Mouse (Mus musculus): Measurements from ENCODE around the gene Vax2. TPM values are rescaled to one million over a fixed set of nuclear protein-coding genes. Genes with fewer than 3 reads are reported as not detected.
A peak's percentile ranks its signal among the peaks of the same experiment; 100 is the strongest.

Gene Vax2
- polyA plus RNA-seq, 1 experiment from 2014 or later: not detected

GRCm38 (mm10) chr6:83710361-83711066, 550 bp upstream of the Vax2 start:
- H3K9ac ChIP-seq (ENCODE audit: low read depth, low read length): no peak overlapping the region
- H3K9me3 ChIP-seq (replicated peaks; ENCODE audit: low read length): no peaks in the 10 kb centered on the region
- WGBS: under 1% methylated on average over 31 of the region's 32 CpGs
- no peak overlapping the region for H3K27ac ChIP-seq
- ATAC-seq (replicated peaks; ENCODE audit: low FRiP score, low read depth): peak; percentile 13; the same call in 1 of the 2 replicates
- no peak for TF ChIP-seq CTCF (IDR thresholded peaks at IDR 0.05; ENCODE audit: low read depth)
- H3K4me3 ChIP-seq (replicated peaks; ENCODE audit: low read depth, low read length): peak overlapping the region; percentile 35
- peak overlapping the region; percentile 62 for H3K4me2 ChIP-seq (ENCODE audit: low read length)
- H3K27me3 ChIP-seq (ENCODE audit: insufficient read depth, low read length): peaks cover 97% of the 10 kb centered on the region
- no peak for DNase-seq (ENCODE audit: low spot score)
- H3K4me1 ChIP-seq (replicated peaks; ENCODE audit: insufficient read depth, low read length): peaks cover 8% of the 10 kb centered on the region; the same call in 1 of the 2 replicates
- no peaks in the 10 kb centered on the region for H3K36me3 ChIP-seq (ENCODE audit: insufficient read depth, low read length)

- peaks cover 8% of the 10 kb centered on the region; the same call in 1 of the 2 replicates for H3K4me1 ChIP-seq (replicated peaks; ENCODE audit: insufficient read depth, low read length)
- no peak for DNase-seq (ENCODE audit: low spot score)
- no peak for ATAC-seq (replicated peaks; ENCODE audit: low FRiP score, low read depth)
- H3K36me3 ChIP-seq (ENCODE audit: insufficient read depth, low read length): no peaks in the 10 kb centered on the region
- H3K27ac ChIP-seq: no peak overlapping the region
- H3K4me3 ChIP-seq (replicated peaks; ENCODE audit: low read depth, low read length): peak overlapping the region; percentile 35
- H3K9me3 ChIP-seq (replicated peaks; ENCODE audit: low read length): no peaks in the 10 kb centered on the region
- no peak overlapping the region for H3K9ac ChIP-seq (ENCODE audit: low read depth, low read length)
- TF ChIP-seq CTCF (IDR thresholded peaks at IDR 0.05; ENCODE audit: low read depth): no peak
- peak overlapping the region; percentile 62 for H3K4me2 ChIP-seq (ENCODE audit: low read length)
- WGBS: 3% methylated on average over 44 of the region's 45 CpGs
- peaks cover 97% of the 10 kb centered on the region for H3K27me3 ChIP-seq (ENCODE audit: insufficient read depth, low read length)
Observed at GRCm38 (mm10) chr6:83711725-83712475, 836 bp downstream of the Vax2 start.

- Histone ChIP-seq H3K9me3 (replicated peaks; ENCODE audit: low read length) (no peaks in the 10 kb centered on the region), H3K36me3 (ENCODE audit: insufficient read depth, low read length) (no peaks in the 10 kb centered on the region), H3K4me1 (replicated peaks; ENCODE audit: insufficient read depth, low read length) (peaks cover 8% of the 10 kb centered on the region; the same call in 1 of the 2 replicates), H3K27me3 (ENCODE audit: insufficient read depth, low read length) (peaks cover 97% of the 10 kb centered on the region), H3K4me2 (ENCODE audit: low read length) (no peak overlapping the region), H3K9ac (ENCODE audit: low read depth, low read length) (no peak overlapping the region), H3K4me3 (replicated peaks; ENCODE audit: low read depth, low read length) (no peak overlapping the region), H3K27ac (no peak overlapping the region)
- no peak for DNase-seq (ENCODE audit: low spot score)
- no peak for ATAC-seq (replicated peaks; ENCODE audit: low FRiP score, low read depth)
- no peak for TF ChIP-seq CTCF (IDR thresholded peaks at IDR 0.05; ENCODE audit: low read depth)
- 5% methylated on average over 12 of the region's 12 CpGs for WGBS
Observed at GRCm38 (mm10) chr6:83713271-83714136, 2.4 kb downstream of the Vax2 start.

- DNase-seq (ENCODE audit: low spot score) (no peak), ATAC-seq (replicated peaks; ENCODE audit: low FRiP score, low read depth) (no peak)
- TF ChIP-seq CTCF (IDR thresholded peaks at IDR 0.05; ENCODE audit: low read depth): no peak
- H3K4me1 ChIP-seq (replicated peaks; ENCODE audit: insufficient read depth, low read length): peaks cover 8% of the 10 kb centered on the region; the same call in 1 of the 2 replicates
- H3K36me3 ChIP-seq (ENCODE audit: insufficient read depth, low read length): no peaks in the 10 kb centered on the region
- 2% methylated on average over 34 of the region's 34 CpGs for WGBS
- no peak overlapping the region for H3K27ac ChIP-seq
- no peak overlapping the region for H3K4me2 ChIP-seq (ENCODE audit: low read length)
- no peak overlapping the region; the same call in 1 of the 2 replicates for H3K4me3 ChIP-seq (replicated peaks; ENCODE audit: low read depth, low read length)
- peaks cover 95% of the 10 kb centered on the region for H3K27me3 ChIP-seq (ENCODE audit: insufficient read depth, low read length)
- H3K9ac ChIP-seq (ENCODE audit: low read depth, low read length): no peak overlapping the region
- no peaks in the 10 kb centered on the region for H3K9me3 ChIP-seq (replicated peaks; ENCODE audit: low read length)
Observed at GRCm38 (mm10) chr6:83714221-83715123, 3.4 kb downstream of the Vax2 start.

- no peak overlapping the region for H3K4me2 ChIP-seq (ENCODE audit: low read length)
Observed at GRCm38 (mm10) chr6:83715461-83716196, 4.6 kb downstream of the Vax2 start.

More at GRCm38 (mm10) chr6:83715461-83716196, 4.6 kb downstream of the Vax2 start:
- DNase-seq (ENCODE audit: low spot score): no peak
- TF ChIP-seq CTCF (IDR thresholded peaks at IDR 0.05; ENCODE audit: low read depth): no peak
- ATAC-seq (replicated peaks; ENCODE audit: low FRiP score, low read depth): no peak
- no peak overlapping the region for H3K9ac ChIP-seq (ENCODE audit: low read depth, low read length)
- H3K4me3 ChIP-seq (replicated peaks; ENCODE audit: low read depth, low read length): no peak overlapping the region
- H3K36me3 ChIP-seq (ENCODE audit: insufficient read depth, low read length): no peaks in the 10 kb centered on the region
- H3K9me3 ChIP-seq (replicated peaks; ENCODE audit: low read length): no peaks in the 10 kb centered on the region
- peaks cover 8% of the 10 kb centered on the region; the same call in 1 of the 2 replicates for H3K4me1 ChIP-seq (replicated peaks; ENCODE audit: insufficient read depth, low read length)
- no peak overlapping the region for H3K27ac ChIP-seq
- H3K27me3 ChIP-seq (ENCODE audit: insufficient read depth, low read length): peaks cover 94% of the 10 kb centered on the region
- 3% methylated on average over 30 of the region's 30 CpGs for WGBS
